Mouse (Mus musculus): ENCODE data around the gene Pitpnc1. TPM values are rescaled to one million over a fixed set of nuclear protein-coding genes. Genes with fewer than 3 reads are reported as not detected.

The Pitpnc1 gene
- total RNA-seq, 2 experiments from 2014 or later, result 61.1 to 64.3 TPM

Other genes starting within 250 kb of the Pitpnc1 start
- gene Psmd12, start 8.8 kb upstream of the Pitpnc1 start, total RNA-seq (2021), result 10 to 100 TPM; 71.8 to 73.6 TPM
- gene Helz, start 77.2 kb upstream of the Pitpnc1 start, total RNA-seq (2021), result 10 to 100 TPM; 40.7 to 43.6 TPM
- not detected for gene Cacng1, start 245.8 kb upstream of the Pitpnc1 start, total RNA-seq (2021)

Measured in left cerebral cortex, postnatal 14 days (tissue).